Mouse (Mus musculus): ENCODE data around the gene Ttc7b.

DNA sequence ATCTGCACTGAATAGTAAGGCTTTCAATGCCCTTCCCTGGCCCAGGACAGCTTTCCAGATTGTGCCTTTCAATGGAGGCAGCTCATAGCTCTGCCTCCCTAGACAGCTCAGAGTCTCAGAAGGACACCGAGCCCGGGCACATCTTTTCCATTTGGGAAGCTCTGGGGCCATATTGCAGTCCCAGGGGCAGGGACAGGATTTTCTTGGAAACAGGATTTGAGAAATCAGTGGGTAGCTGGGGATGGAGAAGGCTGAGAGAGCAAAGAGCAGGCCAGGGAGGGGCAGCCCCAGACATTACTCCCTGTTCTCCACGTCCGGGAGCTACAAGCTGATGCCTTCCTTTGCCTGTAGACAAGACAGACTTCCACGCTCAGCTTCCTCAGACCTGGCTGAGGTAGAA is 9.0 kb upstream of the Ttc7b start:
- TF ChIP-seq NELFE (IDR thresholded peaks at IDR 0.05; ENCODE audit: low read depth, low read length) (no peak), E2F4 (IDR thresholded peaks at IDR 0.05; ENCODE audit: borderline replicate concordance, low read depth, low read length) (no peak), MEF2A (IDR thresholded peaks at IDR 0.05; ENCODE audit: extremely low read depth, insufficient replicate concordance, low read depth, low read length, poor library complexity, severe bottlenecking) (no peak), RAD21 (IDR thresholded peaks at IDR 0.05; ENCODE audit: low read depth, low read length) (no peak), CTCF (IDR thresholded peaks at IDR 0.05 in 2 of 3, conservative IDR thresholded peaks at IDR 0.05 in 1 of 3; ENCODE audit: control insufficient read depth in 1 of 3, insufficient read depth in 1 of 3, low read depth in 2 of 3, low read length in 3 of 3, poor library complexity in 1 of 3, severe bottlenecking in 1 of 3) (no peak), NRF1 (IDR thresholded peaks at IDR 0.05; ENCODE audit: insufficient read depth, low read depth, low read length, poor library complexity, severe bottlenecking) (no peak), EP300 (IDR thresholded peaks at IDR 0.05; ENCODE audit: low read depth in 1 of 2, low read length in 2 of 2) (no peak), ZMIZ1 (IDR thresholded peaks at IDR 0.05; ENCODE audit: low read depth, low read length) (no peak)
